Mouse (Mus musculus) ES-Bruce4 (cell line): Measurements from ENCODE around the gene Tuba1a.

Experiments used
- CTCF ChIP-seq: IDR thresholded peaks from one replicate; pipeline ENCODE4 v1.8.1; 2011; ENCODE audit warnings: low read depth, low read length
- EP300 ChIP-seq: IDR thresholded peaks from 2 replicates; pipeline ENCODE4 v1.6.1; 2011; ENCODE audit warnings: low read depth, low read length; ENCODE audit not compliant: insufficient read depth

GRCm38 (mm10) chr15:98917091-98917490 lies 36.4 kb downstream of the Tuba1a start:
- TF ChIP-seq CTCF (no peak), EP300 (no peak)
